Mouse (Mus musculus): ENCODE measurements around the gene Lif.

DNA sequence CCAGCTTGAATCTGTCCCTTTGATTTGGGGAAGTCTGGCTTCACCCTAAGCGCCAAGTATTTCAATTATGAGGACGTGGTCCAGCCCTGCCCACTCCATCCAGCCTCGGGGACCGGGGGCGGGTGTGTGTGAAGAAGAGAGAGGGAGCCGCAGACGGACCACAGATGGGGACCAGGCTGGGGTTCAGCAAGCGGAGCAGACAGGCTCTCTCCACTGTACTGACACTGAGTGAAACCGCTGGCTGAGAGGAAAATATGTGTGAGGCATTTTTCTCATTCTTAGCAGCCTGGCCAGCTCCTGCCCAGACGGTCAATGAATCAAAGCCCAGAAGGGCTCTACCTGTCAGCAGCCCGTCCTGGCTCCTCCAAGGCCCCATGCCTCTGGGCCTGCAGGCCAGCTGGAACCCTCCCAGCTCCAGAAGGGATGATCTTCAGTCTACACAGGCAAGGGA lies 19.1 kb downstream of the Lif start:
- TF ChIP-seq CTCF (IDR thresholded peaks at IDR 0.05; ENCODE audit: extremely low read depth, insufficient read depth, insufficient read length, insufficient replicate concordance): no peak
- no peak for TF ChIP-seq POLR2A (IDR thresholded peaks at IDR 0.05; ENCODE audit: low read depth, low read length)
